Mouse (Mus musculus) heart, postnatal 0 days (tissue): ENCODE data around the gene Pcdh19.

ENCODE experiments used
- CTCF ChIP-seq: IDR thresholded peaks from 2 replicates; pipeline ENCODE4 v1.5.1; 2016; ENCODE audit warnings: antibody characterized with exemption, control low read depth, low read depth
- EP300 ChIP-seq: IDR thresholded peaks from 2 replicates; pipeline ENCODE4 v1.6.1; 2016; ENCODE audit warnings: antibody characterized with exemption, low read depth

DNA sequence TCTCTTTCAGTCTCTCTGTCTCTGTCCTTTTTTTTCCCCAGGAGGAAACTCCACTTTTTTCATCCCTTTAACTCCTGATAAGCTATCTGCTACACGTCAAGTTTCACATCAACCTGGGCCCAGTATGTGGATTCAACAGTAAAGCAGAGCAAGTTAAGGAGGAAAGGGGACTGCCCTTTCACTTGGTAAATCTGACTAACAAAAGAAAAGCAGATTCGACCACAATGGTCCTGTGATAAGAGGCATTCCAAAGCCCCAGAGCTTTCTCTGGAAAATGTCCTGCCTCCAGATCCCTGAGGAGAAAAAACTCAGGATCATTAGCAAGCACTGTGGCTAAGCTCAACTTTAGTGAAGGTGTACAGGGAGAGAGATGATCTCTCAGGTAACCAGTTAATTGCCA lies 13.7 kb downstream of the Pcdh19 start:
- no peak for TF ChIP-seq CTCF
- no peak for TF ChIP-seq EP300
